In the genomic region with DNA sequence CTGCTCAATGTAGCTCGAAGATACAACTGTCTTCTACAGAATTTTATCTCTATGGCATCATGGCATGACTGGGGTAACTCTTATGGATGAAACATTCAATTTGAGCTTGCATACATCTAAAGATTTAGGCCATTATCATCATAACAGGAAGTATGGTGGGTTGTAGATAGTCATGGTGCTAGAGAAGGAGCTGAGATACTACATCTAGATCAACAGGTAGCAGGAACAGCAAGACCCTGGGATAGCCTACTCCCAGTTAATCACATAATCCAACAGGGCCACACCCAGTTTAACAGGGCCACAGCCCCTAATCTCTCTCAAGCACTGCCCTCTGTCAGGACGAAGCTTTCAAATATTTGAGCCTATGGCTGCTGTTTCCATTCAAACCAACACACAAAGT, we compare ENCODE assay signal across 1 mouse cellular context.
TF ChIP-seq lines count a peak whose summit lies in the region.

No protein-coding gene starts in this region.

TF ChIP-seq in MEL, 35 proteins besides CTCF, POLR2A, EP300 and RAD21:
- TF ChIP-seq JUND (IDR thresholded peaks at IDR 0.05; ENCODE audit: low read depth, low read length) (no peak), RCOR1 (IDR thresholded peaks at IDR 0.05; ENCODE audit: low read depth, low read length) (0 out of 2 replicates have a peak, but pooled peaks have one; percentile 12), TCF12 (IDR thresholded peaks at IDR 0.05; ENCODE audit: low read depth, low read length) (peak; percentile 66), CHD2 (IDR thresholded peaks at IDR 0.05; ENCODE audit: low read length) (no peak), NELFE (IDR thresholded peaks at IDR 0.05; ENCODE audit: low read depth, low read length) (no peak), NRF1 (IDR thresholded peaks at IDR 0.05; ENCODE audit: insufficient read depth, low read depth, low read length, poor library complexity, severe bottlenecking) (no peak), TAL1 (IDR thresholded peaks at IDR 0.05; ENCODE audit: low read length) (no peak), SIN3A (IDR thresholded peaks at IDR 0.05; ENCODE audit: low read length) (no peak), ELF1 (IDR thresholded peaks at IDR 0.05; ENCODE audit: low read depth, low read length) (no peak), MAFK (IDR thresholded peaks at IDR 0.05; ENCODE audit: borderline replicate concordance, low read depth, low read length) (no peak), POLR2AphosphoS5 (IDR thresholded peaks at IDR 0.05; ENCODE audit: borderline replicate concordance, low read depth, low read length) (no peak), ZNF384 (IDR thresholded peaks at IDR 0.05; ENCODE audit: low read depth, low read length) (no peak), POLR2AphosphoS2 (IDR thresholded peaks at IDR 0.05; ENCODE audit: low read length) (no peak), GATA1 (IDR thresholded peaks at IDR 0.05; ENCODE audit: low read depth, low read length) (peak; percentile 55), HCFC1 (IDR thresholded peaks at IDR 0.05; ENCODE audit: low read depth, low read length) (no peak), MYC (IDR thresholded peaks at IDR 0.05; ENCODE audit: low read depth, low read length) (no peak), MAX (IDR thresholded peaks at IDR 0.05; ENCODE audit: low read length) (no peak), ZC3H11A (IDR thresholded peaks at IDR 0.05; ENCODE audit: low read depth, low read length) (no peak), UBTF (IDR thresholded peaks at IDR 0.05; ENCODE audit: borderline replicate concordance, insufficient read depth, low read depth, low read length) (no peak), MAZ (IDR thresholded peaks at IDR 0.05; ENCODE audit: low read depth, low read length) (no peak), USF1 (IDR thresholded peaks at IDR 0.05; ENCODE audit: low read depth, low read length) (no peak), MEF2A (IDR thresholded peaks at IDR 0.05; ENCODE audit: extremely low read depth, insufficient replicate concordance, low read depth, low read length, poor library complexity, severe bottlenecking) (no peak), ETS1 (IDR thresholded peaks at IDR 0.05; ENCODE audit: low read depth, low read length) (no peak), E2F4 (IDR thresholded peaks at IDR 0.05; ENCODE audit: borderline replicate concordance, low read depth, low read length) (no peak)
